Mouse (Mus musculus) midbrain, embryonic 15.5 days (tissue): ENCODE measurements around the gene 3830406C13Rik. TPM values are rescaled to one million over a fixed set of nuclear protein-coding genes. Genes with fewer than 3 reads are reported as not detected.
"Not testable (repeated sequence)": the region's sequence is repeated elsewhere in the genome, so short reads cannot be mapped to it uniquely, and the experiment has no call there.

Experiments used
- ATAC-seq: fragments of 200-750 bp; cut with Nextera tagmentation; replicated peaks from 2 replicates; pipeline ENCODE4 v1.8.0; 2017; ENCODE audit warnings: moderate TSS enrichment
- H3K27ac ChIP-seq: fragments of 300-500 bp; sonication (generic); 2 replicates; pipeline ENCODE4 v1.5.1; 2015; ENCODE audit warnings: mild to moderate bottlenecking, inconsistent platforms
- H3K27me3 ChIP-seq: fragments of 300-500 bp; sonication (generic); replicated peaks from 2 replicates; pipeline ENCODE4 v1.6.1; 2015; ENCODE audit warnings: inconsistent platforms
- H3K36me3 ChIP-seq: fragments of 300-500 bp; sonication (generic); replicated peaks from 2 replicates; pipeline ENCODE4 v1.6.1; 2015; ENCODE audit warnings: inconsistent platforms
- H3K4me1 ChIP-seq: fragments of 300-500 bp; sonication (generic); 2 replicates; pipeline ENCODE4 v1.6.1; 2015; ENCODE audit warnings: inconsistent platforms
- H3K4me2 ChIP-seq: fragments of 300-500 bp; sonication (generic); 2 replicates; pipeline ENCODE4 v1.6.1; 2015; ENCODE audit warnings: inconsistent platforms, mild to moderate bottlenecking, moderate library complexity
- H3K4me3 ChIP-seq: fragments of 300-500 bp; sonication (generic); 2 replicates; pipeline ENCODE4 v1.5.1; 2015; ENCODE audit warnings: mild to moderate bottlenecking, inconsistent platforms
- H3K9ac ChIP-seq: fragments of 300-500 bp; sonication (generic); 2 replicates; pipeline ENCODE4 v1.6.1; 2015; ENCODE audit warnings: mild to moderate bottlenecking, inconsistent platforms
- H3K9me3 ChIP-seq: fragments of 300-500 bp; sonication (generic); 2 replicates; pipeline ENCODE4 v1.6.1; 2016; ENCODE audit warnings: inconsistent platforms
- WGBS: fragments of 180-500 bp; shearing (Covaris S2); methylation state at CpG from one replicate; pipeline ENCODE4 v1.1.7; 2015; ENCODE audit warnings: mixed read lengths; 5-methylcytosine and 5-hydroxymethylcytosine counted together
- polyA plus RNA-seq: library from polyadenylated mRNA; unstranded; fragments of >200 nt; fragmentation: Nextera tagmentation; extraction: Ambion mirVana; gene quantifications from 2 replicates; pipeline ENCODE4 v1.2.1, GENCODE M21; 2015

The 3830406C13Rik gene
- 34.8 and 37.5 TPM in 2 replicates for polyA plus RNA-seq

DNA sequence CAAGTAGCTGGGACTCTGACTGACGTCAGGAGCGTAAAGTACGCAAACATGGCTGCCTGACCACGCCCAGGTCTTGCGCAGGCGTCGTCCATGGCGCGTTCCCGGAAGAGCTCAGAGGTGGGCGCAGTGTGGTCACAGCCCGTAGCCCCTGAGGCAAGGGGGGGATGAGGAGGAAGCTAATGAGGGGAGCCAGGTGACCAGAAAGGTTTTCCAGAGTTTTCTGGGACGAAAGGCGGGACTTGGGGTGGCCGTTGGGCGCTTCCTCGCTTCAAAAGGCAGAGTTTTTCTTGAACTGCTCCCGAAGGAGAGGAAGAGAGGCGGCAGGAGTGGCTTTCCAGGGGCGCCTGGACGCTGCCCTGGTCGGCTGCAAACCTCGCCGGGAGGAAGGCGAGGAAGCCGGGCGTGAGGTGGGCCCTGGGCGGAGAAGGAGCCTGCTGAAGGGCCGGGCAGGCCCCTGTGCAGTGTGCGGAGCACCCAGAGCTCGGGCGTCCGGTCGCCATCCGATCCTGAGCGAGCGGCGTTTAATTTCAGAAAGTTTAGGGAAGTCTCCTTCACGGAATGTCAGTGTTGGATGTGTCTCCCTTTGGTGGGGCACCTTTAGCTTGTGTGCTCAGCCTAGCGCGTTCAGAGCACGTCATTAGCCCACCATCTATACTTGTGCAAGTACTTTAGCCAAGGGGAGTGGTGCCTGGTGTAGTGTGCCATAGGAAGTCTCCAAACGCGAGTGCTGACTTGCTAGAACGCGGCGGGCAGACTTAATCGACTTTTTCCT lies at the start of gene 3830406C13Rik:
3830406C13Rik (plus strand) TSS at position 33 of the 772 bp plus-strand sequence.
- ATAC-seq = peak; percentile 99

DNA sequence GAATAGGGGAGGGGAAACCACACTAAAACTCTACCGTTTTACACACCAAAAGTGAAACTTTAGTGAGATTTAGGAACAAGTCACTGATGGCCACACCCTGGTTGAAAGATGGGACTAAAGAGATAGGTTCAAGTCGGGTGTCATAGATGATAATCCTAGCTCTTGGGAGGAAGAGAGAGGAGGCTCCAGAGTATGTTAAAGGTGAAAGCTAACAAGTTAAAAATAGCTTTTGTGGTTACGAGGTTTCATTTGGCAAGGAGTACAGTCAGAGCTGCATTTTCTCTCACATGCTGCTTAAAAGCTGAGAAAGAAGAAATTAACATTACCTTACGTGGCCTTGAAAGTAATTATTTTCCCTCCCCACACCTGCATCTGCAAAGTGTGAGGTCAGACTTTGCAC lies 40.2 kb upstream of the 3830406C13Rik start:
- peaks cover 5% of the 10 kb centered on the region; the same call in 1 of the 2 replicates for H3K36me3 ChIP-seq

More for the DNA sequence above, at the start of gene 3830406C13Rik:
- H3K9me3 ChIP-seq = no peaks in the 10 kb centered on the region
- peak within 1 kb of the TSS; percentile 75 for H3K4me2 ChIP-seq
- peak within 1 kb of the TSS; percentile 82 for H3K27ac ChIP-seq
- 0 out of 2 replicates have a peak, but pooled peaks cover 3% of the 10 kb centered on the region for H3K27me3 ChIP-seq
- peak within 1 kb of the TSS; percentile 78 for H3K4me3 ChIP-seq
- H3K36me3 ChIP-seq = no peaks in the 10 kb centered on the region
- peak within 1 kb of the TSS; percentile 81 for H3K9ac ChIP-seq
- peaks cover 4% of the 10 kb centered on the region for H3K4me1 ChIP-seq
- WGBS = under 1% methylated on average over 48 of the region's 48 CpGs

DNA sequence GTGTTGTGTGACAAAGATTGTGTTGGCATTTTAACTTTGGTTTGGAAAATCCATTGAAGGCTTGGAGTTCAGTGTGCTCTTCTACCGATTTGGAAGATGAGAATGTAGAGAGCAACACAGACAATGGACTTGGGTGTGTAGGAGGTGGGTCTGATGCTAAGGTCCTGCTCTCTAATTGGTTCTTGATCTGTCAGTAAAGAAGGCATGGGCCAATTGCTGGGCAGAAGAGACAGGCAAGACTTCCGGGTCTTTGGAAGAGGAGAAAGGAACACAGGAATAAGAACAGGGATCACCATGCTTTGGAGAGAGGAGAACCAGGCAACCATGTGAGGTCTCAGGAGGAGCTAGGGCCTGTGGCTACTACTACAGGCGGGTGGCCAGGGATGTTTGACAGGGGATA lies 7.9 kb upstream of the 3830406C13Rik start:
- Histone ChIP-seq H3K4me2 (no peak overlapping the region), H3K9me3 (no peaks in the 10 kb centered on the region), H3K36me3 (no peaks in the 10 kb centered on the region), H3K4me1 (no peaks in the 10 kb centered on the region), H3K4me3 (no peak overlapping the region), H3K9ac (no peak overlapping the region), H3K27me3 (no peaks in the 10 kb centered on the region), H3K27ac (no peak overlapping the region)
- ATAC-seq = no peak
- 66% methylated on average over 3 of the region's 3 CpGs for WGBS

More for the DNA sequence above, 40.2 kb upstream of the 3830406C13Rik start:
- no peaks in the 10 kb centered on the region for H3K27me3 ChIP-seq
- ATAC-seq = no peak
- no peak overlapping the region for H3K4me3 ChIP-seq
- no peaks in the 10 kb centered on the region for H3K9me3 ChIP-seq
- 86% methylated on average over 4 of the region's 4 CpGs for WGBS
- no peak overlapping the region for H3K4me2 ChIP-seq
- no peaks in the 10 kb centered on the region for H3K4me1 ChIP-seq
- no peak overlapping the region for H3K9ac ChIP-seq
- no peak overlapping the region for H3K27ac ChIP-seq

DNA sequence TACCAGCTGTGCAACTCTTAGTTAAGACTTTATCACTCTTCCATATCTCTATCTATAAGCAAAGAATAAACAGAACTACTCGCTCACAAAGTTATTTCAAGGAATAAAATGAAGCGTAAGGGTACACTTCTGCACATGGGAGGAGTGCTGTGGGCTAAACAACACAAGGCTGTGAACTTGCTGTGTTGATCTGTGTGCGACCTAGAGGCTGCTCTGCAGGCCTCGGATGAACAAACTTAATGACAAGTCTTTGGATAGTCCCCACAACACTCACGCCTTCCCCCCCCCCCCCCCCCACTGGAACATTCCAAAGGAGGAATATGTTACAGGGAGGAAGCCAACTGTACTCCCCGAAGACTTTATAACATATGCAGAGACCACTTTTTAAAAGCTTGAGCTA lies 332 bp upstream of the 3830406C13Rik start, which contains the start of gene Gm49355:
Gm49355 (plus strand) TSS at position 336 of the 400 bp plus-strand sequence.
- no peaks in the 10 kb centered on the region for H3K36me3 ChIP-seq

DNA sequence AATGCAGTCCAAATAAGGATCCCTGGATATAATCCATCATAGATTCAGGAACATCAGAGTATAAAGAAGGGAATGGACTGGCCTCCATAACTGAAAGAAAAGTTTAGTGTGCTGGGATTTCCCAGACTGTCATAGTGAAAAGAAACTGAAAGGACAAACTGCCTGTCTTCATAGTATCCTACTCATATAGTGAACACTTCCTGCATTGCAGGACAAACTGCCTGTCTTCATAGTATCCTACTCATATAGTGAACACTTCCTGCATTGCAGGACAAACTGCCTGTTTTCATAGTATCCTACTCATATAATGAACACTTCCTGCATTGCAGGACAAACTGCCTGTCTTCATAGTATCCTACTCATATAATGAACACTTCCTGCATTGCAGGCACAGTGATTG lies 5.8 kb downstream of the 3830406C13Rik start:
- not testable (repeated sequence) for H3K9me3 ChIP-seq, H3K4me3 ChIP-seq, H3K27ac ChIP-seq, H3K9ac ChIP-seq, ATAC-seq, H3K4me2 ChIP-seq, H3K36me3 ChIP-seq, H3K4me1 ChIP-seq, H3K27me3 ChIP-seq

More for the DNA sequence above, 332 bp upstream of the 3830406C13Rik start, which contains the start of gene Gm49355:
- H3K27me3 ChIP-seq = 0 out of 2 replicates have a peak, but pooled peaks cover 3% of the 10 kb centered on the region
- H3K9ac ChIP-seq = peak within 1 kb of the TSS; percentile 81
- H3K4me3 ChIP-seq = peak within 1 kb of the TSS; percentile 78
- no peaks in the 10 kb centered on the region for H3K9me3 ChIP-seq
- 76% methylated on average over 6 of the region's 6 CpGs for WGBS
- peak; percentile 62 for ATAC-seq
- peak within 1 kb of the TSS; percentile 75 for H3K4me2 ChIP-seq
- H3K4me1 ChIP-seq = peaks cover 4% of the 10 kb centered on the region
- peak within 1 kb of the TSS; percentile 82 for H3K27ac ChIP-seq

DNA sequence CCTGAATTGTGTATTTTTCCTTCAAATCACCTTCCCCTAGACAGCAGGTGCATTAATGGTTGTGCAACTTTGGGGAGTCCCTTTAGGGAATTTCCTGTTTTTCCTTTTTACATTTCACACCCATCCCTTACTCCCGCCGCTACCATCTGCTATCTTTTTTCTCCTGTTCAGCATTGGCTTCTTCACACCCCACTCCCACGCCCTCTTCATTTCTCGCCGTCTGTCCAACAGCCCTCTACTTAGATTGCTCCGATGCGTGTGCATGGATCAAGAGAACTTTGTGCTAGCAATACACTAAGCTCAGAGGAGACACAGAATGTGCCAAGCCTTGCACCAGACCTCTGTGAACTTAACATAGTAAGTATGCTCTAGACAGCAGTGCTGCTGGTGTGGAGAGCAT lies 12.4 kb downstream of the 3830406C13Rik start:
- H3K27me3 ChIP-seq = no peaks in the 10 kb centered on the region; the same call in 1 of the 2 replicates
- H3K4me1 ChIP-seq = no peaks in the 10 kb centered on the region
- no peaks in the 10 kb centered on the region for H3K9me3 ChIP-seq
- no peak overlapping the region for H3K4me2 ChIP-seq
- H3K36me3 ChIP-seq = no peaks in the 10 kb centered on the region
- no peak overlapping the region for H3K9ac ChIP-seq
- H3K4me3 ChIP-seq = no peak overlapping the region
- no peak for ATAC-seq
- 87% methylated on average over 7 of the region's 7 CpGs for WGBS
- no peak overlapping the region for H3K27ac ChIP-seq

DNA sequence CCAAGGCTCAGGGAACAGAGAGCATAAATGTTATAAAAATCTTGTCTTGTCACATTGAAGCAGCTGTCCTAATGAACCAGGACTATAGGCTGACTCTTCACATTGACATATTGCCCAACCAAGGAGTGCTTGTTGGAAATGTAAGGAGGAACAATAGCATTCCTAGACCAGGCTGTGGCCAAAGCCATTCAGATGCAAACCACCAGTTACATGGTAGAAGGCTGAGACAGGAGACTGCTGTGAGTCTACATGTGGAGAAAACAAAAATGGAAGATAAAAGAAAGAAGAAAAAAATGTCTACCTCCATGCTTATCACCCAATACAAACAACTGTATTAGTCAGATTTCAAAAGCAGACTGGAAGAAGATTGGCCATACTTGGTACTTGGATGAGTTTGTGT lies 15.2 kb downstream of the 3830406C13Rik start:
- no peaks in the 10 kb centered on the region; the same call in 1 of the 2 replicates for H3K27me3 ChIP-seq
- no peaks in the 10 kb centered on the region for H3K9me3 ChIP-seq
- ATAC-seq = no peak
- H3K36me3 ChIP-seq = no peaks in the 10 kb centered on the region
- no peak overlapping the region for H3K27ac ChIP-seq
- H3K4me1 ChIP-seq = no peaks in the 10 kb centered on the region
- H3K4me3 ChIP-seq = no peak overlapping the region
- H3K9ac ChIP-seq = no peak overlapping the region
- H3K4me2 ChIP-seq = no peak overlapping the region

DNA sequence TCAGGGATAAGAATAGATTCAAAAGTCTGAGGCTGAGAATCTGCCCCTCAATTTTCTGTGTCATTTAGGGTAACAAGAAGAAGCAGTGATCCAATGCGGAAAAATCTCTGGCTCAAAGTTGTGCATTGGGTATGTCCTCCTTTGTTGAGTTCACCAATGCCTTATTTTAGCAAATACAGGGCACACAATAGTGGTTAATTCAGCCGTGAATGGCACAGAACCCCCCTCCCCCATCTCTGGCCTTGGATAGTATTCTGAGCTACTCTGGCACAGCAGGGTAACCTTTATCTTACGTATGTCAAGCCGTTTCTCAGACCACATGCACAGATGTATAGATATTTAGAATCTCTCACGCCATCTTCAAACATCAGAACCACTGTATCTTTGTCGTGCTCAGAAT lies 15.7 kb downstream of the 3830406C13Rik start:
- Histone ChIP-seq H3K36me3 (no peaks in the 10 kb centered on the region), H3K9me3 (no peaks in the 10 kb centered on the region), H3K27me3 (no peaks in the 10 kb centered on the region; the same call in 1 of the 2 replicates), H3K4me1 (no peaks in the 10 kb centered on the region), H3K27ac (no peak overlapping the region), H3K9ac (no peak overlapping the region), H3K4me3 (no peak overlapping the region), H3K4me2 (no peak overlapping the region)
- WGBS = 30% methylated on average over 6 of the region's 6 CpGs
- ATAC-seq = no peak

DNA sequence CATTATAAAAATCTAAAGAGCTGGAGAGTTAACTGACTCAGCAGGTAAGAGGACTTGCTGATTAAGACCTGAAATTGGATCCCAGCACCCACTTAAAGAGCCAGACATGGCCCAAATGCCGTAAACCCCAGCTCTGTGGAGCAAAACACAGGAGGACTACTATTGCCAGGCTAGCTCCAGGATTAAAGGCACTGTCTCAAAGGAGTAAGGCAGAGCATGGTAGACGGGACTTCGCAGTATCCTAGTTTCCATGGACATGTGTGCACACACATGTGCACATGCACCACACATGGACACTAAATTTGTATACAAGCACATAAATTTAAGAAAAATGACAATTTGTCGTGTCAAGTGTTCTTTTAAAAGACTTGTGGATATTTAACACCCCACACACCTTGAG lies 16.3 kb downstream of the 3830406C13Rik start:
- Histone ChIP-seq H3K9me3 (no peaks in the 10 kb centered on the region), H3K36me3 (no peaks in the 10 kb centered on the region), H3K27me3 (no peaks in the 10 kb centered on the region; the same call in 1 of the 2 replicates), H3K4me2 (no peak overlapping the region), H3K9ac (no peak overlapping the region), H3K4me1 (no peaks in the 10 kb centered on the region), H3K4me3 (no peak overlapping the region), H3K27ac (no peak overlapping the region)
- 75% methylated on average over 4 of the region's 4 CpGs for WGBS
- peak; percentile 63; the same call in 1 of the 2 replicates for ATAC-seq

DNA sequence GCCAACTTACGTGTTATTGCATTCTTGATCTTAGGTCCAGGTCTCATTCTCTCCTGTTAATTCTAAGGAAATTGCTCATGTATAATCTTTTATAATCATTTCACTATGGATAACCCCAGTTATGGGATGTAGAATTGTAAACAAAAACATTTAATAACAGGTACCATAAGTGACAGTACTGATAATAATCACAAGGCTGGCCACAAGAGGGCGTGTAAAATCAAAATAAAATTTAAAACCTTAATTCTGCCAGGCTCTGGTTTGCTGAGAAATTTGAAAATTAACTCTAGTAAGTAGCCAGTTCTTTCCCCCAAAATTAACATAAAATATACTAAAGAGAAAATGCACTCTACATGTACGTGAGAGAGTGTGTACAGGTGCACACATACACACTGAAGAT lies 16.7 kb downstream of the 3830406C13Rik start:
- Histone ChIP-seq H3K27me3 (no peaks in the 10 kb centered on the region; the same call in 1 of the 2 replicates), H3K27ac (no peak overlapping the region), H3K36me3 (no peaks in the 10 kb centered on the region), H3K4me1 (no peaks in the 10 kb centered on the region), H3K4me3 (no peak overlapping the region), H3K9me3 (no peaks in the 10 kb centered on the region), H3K9ac (no peak overlapping the region), H3K4me2 (no peak overlapping the region)
- 66% methylated on average over 3 of the region's 3 CpGs for WGBS
- ATAC-seq = peak; percentile 24; the same call in 1 of the 2 replicates

DNA sequence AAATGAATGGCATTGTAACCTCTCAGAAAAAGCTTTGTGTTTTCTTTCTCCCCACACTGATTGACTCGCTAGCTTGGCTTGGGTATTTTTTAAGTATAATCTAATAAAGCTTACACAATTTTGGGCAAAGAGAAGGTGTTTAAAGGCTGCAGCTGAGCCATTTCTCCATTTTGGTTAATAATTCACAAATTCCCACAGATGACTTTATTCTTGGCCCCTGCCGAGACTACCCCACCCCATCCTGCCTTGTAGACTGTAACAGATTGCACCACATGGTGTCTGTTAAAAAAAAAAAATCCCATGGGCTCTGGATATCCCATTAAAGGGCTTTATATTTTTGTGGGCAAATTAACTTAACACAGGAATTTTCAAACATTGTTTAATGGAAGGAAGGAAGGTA lies 19.1 kb downstream of the 3830406C13Rik start:
- no peak for ATAC-seq
- H3K4me3 ChIP-seq = no peak overlapping the region
- H3K27me3 ChIP-seq = no peaks in the 10 kb centered on the region; the same call in 1 of the 2 replicates
- H3K4me1 ChIP-seq = no peaks in the 10 kb centered on the region
- H3K36me3 ChIP-seq = no peaks in the 10 kb centered on the region
- H3K9me3 ChIP-seq = no peaks in the 10 kb centered on the region
- no peak overlapping the region for H3K9ac ChIP-seq
- 57% methylated on average over 2 of the region's 2 CpGs for WGBS
- H3K4me2 ChIP-seq = no peak overlapping the region
- H3K27ac ChIP-seq = no peak overlapping the region

DNA sequence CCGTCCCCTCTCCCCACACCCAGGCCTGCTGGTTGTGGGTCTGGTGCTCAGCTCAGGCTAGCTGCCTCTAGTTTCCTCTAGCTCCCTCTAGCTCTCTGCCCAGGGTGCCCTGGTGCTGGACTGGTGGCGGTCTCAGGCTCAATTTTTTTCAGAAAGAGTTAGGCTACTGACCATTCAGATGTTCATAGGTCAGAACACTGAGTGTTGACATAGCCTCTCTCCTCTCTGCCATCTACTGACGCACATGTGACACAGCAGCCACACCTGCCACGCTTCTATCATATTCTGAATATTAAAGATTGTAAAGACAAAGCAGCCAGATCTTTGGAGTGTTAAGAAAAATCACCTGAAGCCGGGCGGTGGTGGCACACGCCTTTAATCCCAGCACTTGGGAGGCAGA lies 49.6 kb downstream of the 3830406C13Rik start:
- Histone ChIP-seq H3K9ac (no peak overlapping the region), H3K36me3 (no peaks in the 10 kb centered on the region), H3K9me3 (no peaks in the 10 kb centered on the region), H3K27me3 (peaks cover 59% of the 10 kb centered on the region), H3K4me2 (no peak overlapping the region), H3K4me3 (no peak overlapping the region), H3K27ac (no peak overlapping the region), H3K4me1 (peaks cover 5% of the 10 kb centered on the region; the same call in 1 of the 2 replicates)
- no peak for ATAC-seq
- WGBS = 87% methylated on average over 7 of the region's 7 CpGs
